Mouse (Mus musculus) CH12F3 (cell line): ENCODE data around the gene Miga1.

Experiments used
- in situ Hi-C: fragments of 300-500 bp; cut with MboI; formaldehyde crosslinking; loops from 2 replicates; pipeline ENCODE4 v1.14.3; 2020; ENCODE audit warnings: low sequenced_read_pairs

Gene Miga1

DNA sequence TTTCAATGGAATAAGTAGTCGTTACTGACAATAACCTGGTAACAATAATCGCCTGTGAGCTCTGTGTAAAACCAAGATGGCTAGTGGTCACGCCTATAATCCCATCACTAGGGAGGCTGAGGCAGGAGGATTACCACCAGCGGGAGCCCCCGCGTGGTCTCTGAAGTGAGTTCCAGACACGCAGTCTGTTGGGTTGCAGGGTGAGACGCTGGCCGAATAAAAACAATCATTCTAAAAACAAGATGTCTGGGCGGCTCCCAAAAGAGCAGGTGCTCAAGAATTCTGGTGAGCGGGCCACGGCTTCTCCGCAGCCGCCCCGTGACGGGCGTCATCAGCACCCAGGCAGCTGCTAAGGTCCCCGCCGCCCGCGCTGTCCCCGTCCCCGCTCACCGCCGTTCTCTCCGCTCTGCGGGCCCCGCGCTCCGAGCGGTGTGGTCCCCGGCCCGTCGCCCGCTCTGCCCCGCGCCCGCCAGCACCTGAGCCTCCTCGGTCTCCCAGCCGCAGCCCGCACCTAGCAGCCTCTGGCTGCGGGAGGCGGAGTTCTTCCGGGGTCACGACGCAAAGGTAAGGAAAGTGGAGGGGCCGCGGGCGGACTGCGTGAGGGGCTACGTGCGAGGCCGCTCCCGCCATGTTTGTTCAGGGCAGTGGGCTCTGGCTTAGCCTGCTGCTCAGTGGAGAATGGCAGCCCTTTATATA lies at the start of gene Miga1:
TSS of gene Miga1 (minus strand) at position 546 of the 696 bp plus-strand sequence.
- in situ Hi-C loops: no loop called here

DNA sequence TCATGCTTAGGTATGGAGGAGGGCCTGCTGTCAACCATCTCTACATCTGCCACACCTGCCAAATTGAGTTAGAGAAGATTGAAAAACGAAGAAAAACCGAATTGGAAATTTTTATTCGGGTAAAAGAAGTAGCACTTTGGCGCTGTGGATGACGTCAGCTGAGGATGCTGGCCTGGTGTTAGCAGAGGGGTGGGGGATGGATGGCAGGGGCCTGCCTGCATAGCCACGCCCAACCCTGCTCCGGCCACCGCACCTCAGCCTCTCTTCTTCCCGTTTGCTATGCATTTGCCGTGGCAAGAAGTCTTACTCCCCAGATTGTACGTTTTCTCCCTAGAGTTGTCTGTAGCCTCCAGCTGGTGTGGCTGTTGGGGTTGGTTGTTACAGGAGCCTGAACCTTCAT lies 43.9 kb upstream of the Miga1 start:
- in situ Hi-C loops: no loop called here

DNA sequence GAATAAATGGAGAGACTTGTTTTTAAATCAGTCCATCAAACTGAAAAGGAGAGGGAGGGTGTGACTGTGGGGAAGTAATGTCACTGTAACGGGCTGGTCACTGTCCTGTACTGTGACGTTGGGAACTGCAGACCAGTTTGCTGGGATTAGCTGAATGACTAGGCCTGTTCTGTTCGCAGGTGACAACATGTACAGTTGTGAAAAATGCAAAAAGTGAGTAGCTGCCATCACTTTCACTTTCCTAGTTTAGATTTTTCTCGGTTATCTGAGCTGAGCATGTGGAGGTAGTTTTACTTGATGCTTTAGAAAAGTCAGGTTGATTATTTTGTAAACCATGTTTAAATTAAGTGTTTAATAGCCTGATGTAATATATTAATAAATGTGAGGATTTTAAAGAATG lies 35.9 kb upstream of the Miga1 start:
- in situ Hi-C loops: no loop called here

DNA sequence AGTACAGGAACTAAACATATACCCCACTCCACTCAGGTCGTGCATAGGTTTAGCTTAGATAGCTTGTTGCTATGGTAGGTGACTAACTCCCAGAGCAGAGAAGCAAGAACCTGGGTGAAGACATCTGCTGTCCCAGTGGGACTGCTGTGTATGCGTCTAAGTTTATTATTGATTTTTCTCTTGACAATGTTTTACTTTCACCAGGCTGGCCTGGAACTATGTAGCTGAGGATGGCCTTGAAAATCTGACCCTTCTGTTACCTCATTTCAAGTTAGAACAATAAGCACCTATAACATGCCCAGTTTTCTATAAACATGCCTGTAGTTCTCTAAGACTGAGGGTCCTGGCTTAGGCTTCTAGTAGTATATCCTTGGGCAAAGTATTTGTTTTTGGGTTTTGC lies 24.0 kb upstream of the Miga1 start:
- in situ Hi-C loops: no loop called here

DNA sequence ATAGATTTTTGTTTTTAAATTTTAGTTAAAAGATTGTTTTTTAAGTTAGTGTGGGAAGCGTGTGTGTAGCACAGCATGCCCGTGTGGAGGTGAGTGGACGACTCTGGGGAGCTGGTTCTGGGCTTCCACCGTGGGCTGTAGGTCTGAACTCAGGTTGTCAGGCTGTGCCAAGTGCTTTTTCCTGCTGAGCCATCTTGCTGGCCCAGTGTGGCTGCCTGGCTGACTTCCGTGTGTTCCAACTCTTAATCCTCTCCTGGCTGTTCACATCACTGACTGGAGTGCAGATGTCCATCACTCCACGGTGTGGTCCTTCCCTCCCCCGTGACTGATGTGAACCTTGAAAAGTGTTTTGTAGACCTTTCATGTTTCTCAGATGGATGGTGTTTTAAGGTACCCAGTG lies 18.9 kb upstream of the Miga1 start:
- in situ Hi-C loops: no loop called here

DNA sequence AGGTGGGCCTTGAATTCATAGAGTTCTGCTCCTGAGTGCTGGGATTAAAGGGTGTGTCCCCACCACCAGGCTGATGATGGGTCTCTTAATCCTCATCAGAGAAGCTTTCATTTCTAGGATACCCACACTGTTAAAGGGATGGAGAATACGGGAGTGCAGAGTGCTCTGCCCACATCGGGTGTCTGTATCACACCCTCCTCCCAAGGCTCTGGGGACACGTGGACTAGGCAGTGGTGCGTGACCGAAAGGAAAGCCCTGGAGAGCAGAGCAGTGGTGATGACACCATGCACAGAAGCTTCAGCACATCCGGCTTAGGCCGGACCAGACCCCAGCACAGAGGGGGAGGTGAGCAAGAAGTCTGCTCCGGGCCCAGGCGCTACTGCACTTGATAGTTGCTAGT lies 16.5 kb upstream of the Miga1 start:
- in situ Hi-C loops: no loop called here

DNA sequence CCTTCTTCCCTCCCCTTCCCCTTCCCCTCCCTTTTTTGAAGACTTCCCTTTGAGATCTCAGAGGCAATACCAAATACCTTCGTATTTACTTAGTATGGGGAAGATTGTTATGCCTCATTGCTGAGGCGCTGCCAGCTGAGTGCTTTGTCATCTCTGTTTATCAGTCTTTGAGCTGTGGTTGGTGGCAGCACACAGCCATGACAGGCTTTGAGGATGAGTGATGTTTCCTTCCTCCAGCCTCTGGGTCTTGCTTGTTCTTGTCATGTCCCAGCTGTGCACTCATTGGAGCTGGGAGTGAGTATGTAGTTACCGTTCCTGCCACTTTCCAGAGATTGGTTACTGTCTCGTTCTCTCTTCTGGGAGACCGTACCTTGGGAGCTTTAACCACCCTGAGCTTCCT lies 15.2 kb upstream of the Miga1 start:
- in situ Hi-C loops: no loop called here

DNA sequence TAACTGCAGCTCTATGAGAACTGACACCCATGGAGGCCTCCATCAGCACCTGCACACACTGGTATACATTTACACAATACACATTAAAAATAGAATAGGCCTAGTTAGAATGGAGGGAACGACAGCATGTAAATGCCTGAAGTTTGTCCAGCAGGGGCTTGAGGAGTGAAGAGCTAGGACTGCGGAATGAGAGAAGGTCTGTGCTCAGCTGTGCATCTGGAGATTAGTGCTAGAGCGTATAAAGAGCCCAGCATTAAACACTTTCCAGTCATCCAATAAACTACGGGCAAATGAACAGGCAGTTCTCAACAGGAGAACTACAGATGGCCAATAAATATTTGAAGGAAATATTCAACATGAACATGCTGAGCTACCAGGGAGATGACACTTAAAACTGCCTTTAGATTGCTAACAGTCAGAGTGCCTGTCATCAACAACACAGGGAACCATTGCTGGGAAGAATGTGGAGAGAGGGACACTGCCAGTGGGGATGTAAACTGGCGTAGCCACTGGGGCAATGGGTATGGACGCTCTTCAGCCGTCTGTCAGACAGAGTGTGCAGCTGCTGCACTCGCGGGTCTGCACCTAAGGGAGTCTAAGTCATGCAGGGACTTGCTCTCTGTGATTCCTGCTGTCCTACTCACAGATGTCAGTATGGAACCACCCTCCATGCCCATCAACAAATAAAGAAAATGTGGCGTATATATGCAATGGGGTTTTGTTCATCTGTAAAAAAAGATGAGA lies 13.4 kb upstream of the Miga1 start:
- in situ Hi-C loops: no loop called here

DNA sequence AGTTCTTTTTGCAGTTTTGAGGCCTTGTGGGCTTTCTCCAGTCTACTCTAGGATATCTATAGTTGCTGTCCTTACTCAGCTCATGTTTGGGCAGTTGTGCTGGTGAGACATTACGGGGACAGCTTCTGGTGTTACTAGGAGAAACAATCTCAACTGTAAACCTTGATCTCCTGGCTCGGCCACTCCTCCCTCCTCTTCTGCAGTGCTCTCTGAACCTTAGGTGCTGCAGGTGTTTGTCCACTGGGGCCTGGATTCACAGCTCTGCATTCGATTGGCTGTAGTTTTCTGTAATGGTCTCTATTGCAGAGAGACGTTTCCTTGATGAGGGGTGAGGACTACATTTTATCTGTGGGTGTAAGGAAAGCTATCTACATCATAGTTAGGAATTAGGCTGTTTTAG lies 12.1 kb upstream of the Miga1 start:
- in situ Hi-C loops: no loop called here

DNA sequence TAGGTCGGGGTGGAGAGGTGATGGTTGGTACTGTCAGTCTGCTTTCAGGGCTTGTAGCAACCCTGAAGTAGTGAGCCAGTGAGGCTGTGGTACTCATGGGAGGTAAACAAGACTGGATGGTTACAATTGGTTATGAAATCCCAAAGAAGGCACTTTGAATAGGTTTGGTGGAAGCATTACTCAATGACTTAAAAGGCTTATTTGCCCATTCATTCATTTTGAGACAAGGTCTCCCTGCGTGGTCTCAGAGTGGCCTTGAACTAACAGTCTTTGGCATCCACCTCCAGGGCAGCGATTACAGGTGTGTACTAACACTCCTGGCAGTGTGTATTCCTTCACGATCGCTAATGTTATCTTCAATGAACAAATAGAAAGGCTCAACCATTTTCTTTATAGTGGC lies 10.8 kb upstream of the Miga1 start:
- in situ Hi-C loops: no loop called here

DNA sequence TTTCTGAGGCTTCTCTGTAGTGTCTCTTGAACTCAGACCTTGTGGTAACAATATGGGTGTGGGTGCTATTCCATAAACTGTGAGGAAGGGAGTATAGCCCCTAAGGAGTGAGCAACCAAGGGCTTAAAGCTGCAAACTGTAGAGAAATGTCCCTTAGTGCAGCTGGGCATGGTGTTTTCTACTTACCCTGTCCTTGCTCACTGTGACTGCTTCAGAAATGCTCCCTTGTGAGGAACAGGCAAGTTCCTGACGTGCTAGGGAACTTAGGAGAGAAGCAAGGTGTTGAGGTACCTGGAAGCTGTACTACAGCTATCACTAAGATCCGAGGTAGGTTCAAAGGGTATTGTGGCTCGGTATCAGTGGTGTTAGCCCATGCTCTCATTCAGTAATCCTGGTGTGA lies 10.2 kb upstream of the Miga1 start:
- in situ Hi-C loops: no loop called here

DNA sequence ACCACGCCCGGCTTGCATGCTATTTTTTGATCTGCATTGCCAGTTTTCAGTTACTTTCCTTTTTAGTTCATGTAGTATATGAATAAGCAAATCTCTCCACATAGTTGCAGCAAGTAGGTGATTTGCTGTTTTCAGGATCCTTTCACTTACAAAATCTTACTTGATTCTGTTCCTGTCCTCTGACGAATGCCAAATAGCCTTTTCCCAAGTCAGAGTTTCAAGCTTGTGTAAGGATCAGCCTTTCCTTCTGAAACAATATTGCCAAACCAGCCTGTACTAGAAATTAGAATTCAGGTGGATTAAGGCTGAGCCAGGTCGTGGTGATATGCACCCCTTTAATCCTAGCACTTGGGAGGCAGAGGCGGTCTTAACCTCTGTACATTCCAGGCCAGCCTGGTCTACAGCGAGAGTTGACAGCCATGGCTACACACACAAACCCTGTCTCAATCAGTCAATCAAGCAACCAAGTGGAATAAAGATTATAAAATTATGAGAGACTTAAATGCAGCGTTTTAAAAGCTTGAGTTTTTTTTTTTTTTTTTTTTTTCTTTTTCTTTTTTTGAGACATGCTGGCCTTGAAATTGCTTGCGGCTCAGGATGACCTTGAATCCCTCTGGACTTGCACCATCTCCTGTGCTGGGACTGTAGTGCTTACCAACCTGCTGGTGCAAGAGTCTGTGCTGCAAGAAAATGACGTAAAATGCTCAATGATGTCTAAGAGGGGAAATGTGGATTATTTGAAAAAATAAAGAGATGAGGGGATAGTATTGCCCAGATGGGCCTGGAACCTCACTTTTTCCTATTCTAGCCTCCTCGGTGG lies 8.0 kb upstream of the Miga1 start:
- in situ Hi-C loops: no loop called here

DNA sequence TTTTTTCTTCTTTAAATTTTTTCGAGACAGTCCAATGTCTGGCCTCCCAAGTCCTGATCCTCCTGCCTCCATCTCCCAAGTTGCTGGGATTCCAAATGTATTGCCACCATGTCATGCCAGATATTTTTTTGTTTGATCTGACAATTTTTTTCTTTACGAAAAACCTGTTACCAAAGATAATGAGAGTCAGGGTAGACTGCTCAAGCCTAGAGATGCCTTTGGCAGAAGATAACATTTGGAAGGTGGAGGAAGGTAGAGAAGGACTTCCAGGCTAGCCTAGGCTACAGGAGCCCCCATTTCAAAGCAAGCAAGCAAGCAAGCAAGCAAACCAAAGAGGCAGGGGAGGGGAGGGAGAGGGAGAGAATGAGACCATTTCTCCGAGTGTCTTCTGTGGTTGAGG lies 7.0 kb upstream of the Miga1 start:
- in situ Hi-C loops: no loop called here

DNA sequence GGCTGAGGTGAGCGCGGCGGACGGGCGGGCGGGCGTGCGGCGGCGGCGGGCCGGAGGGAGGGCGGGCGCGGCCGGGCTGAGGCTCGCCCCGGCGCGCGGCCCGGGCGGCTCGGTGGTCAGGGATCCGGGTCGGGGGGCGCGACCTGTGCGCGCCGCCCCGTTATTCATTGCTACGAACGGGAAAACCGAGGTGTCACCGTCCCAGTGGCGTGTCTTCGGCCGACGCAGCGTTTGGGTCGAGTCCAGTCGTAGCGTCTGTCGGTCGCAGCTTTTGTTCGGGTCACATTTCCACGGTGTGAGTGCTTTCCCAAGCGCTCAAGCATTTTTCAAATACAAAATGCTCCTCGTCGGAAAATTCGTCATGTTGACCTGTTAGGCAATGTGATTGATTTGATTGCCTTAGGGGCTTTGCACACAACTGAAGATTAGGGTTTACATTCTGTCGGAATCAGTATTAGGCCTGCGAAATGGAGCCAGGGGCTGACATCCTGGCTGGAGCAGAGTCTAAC lies 6.5 kb upstream of the Miga1 start:
- in situ Hi-C loops: no loop called here

DNA sequence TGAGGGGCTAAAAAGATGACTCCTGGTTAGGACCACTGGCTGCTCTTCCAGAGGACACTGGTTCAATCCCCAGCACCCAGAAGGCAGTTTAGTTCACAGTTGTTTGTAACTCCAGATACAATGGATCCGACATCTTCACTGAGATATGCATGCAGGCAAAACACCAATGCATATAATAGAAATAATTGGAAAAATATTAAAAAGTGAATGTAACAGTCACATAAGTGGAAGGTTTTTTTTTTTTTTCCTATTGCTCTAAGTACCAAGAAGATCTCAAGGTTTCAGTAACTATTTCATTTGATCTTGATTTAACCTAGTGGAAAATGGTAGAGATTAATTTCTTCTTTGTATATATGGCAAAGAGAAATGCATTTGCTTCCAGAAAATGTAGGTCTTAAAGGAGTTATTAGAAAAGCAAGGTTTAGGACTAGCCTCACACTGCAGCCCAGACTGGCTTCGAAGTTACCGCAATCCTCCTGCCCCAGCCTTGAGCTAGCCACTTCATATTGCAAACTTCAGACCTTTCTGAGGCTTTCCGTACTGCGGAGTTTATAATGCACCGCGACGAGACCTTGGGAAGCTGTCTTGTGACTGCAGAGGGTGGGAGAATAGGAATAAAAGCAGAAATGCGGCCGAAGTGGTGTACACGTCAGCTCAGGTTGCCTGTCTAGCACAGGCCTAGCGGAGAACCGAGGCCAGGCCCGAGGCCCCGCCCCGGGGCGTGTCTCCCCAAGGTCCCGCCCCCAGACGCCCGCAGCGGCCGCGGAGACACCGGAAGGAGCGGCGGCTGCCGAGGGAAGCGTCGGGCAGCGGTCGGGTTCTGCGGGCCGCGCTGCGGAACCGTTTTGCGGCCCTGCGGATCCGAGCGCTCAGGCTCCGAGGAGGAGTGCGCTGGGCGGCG lies 5.8 kb upstream of the Miga1 start, which contains the start of gene Usp33:
TSS of gene Usp33 (plus strand) at position 747 of the 901 bp plus-strand sequence.
- in situ Hi-C loops: no loop called here

DNA sequence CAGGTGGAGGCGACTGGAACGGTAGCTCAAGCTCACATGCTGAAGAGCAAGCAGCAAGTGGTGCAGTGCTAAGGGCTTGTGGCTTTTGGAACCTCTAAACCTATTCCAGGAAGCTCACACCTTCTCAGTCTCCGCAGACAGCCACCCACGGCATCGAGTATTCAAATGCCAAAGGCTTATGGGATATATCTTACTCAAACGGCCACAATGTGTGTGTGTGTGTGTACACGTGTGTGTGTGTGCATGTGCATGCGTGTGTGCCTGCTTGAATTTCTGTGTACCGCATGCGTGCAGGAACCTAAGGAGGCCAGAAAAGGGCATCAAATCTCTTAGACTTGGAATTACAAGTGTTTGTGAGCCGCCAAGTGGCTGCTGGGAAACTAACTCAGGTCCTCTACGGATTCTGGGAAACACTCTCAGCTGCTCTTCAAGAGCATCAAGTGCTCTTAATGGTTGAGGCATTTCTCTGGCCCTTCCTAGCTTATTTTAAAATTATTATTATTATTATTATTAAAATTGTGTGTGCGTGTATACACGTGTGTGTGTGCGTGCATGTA lies 2.8 kb upstream of the Miga1 start:
- in situ Hi-C loops: no loop called here

DNA sequence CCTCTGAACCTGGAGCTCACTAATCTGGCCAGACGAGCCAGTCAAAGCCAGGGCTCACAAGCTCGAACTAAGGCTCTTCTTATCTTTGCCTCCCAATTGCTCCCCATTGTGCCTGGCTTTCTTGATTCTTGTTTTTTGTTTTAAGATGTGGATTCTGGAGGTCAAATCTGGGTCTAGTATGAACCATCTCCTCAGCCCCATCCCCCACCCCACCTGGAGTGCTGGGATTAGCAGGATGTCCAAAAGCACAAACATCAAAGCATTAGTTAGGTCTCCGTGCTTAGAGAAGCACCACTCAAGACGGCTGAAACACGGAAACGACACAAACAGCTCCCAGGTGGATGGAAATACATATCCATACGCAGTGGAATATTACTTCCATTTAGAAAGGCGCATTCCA lies 4.1 kb downstream of the Miga1 start:
- in situ Hi-C loops: no loop called here

DNA sequence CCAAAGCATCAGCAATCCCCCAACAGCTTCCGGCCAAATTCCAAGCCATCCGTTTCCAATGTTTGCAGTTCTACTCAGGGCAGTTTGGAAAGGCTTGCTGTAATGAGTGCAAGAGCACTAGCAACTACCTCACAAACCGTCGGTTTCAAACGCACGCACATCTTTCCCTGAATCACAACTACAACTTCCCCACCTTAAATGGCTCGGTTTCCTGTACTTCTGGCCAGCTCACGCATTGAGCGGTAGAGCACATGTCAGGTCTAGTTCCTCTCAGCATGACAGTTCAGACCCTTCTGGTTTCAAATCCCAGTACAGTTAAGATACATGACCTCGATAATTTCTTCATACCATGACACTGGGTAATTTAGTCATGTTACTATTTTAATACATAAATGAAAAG lies 6.6 kb downstream of the Miga1 start:
- in situ Hi-C loops: no loop called here

DNA sequence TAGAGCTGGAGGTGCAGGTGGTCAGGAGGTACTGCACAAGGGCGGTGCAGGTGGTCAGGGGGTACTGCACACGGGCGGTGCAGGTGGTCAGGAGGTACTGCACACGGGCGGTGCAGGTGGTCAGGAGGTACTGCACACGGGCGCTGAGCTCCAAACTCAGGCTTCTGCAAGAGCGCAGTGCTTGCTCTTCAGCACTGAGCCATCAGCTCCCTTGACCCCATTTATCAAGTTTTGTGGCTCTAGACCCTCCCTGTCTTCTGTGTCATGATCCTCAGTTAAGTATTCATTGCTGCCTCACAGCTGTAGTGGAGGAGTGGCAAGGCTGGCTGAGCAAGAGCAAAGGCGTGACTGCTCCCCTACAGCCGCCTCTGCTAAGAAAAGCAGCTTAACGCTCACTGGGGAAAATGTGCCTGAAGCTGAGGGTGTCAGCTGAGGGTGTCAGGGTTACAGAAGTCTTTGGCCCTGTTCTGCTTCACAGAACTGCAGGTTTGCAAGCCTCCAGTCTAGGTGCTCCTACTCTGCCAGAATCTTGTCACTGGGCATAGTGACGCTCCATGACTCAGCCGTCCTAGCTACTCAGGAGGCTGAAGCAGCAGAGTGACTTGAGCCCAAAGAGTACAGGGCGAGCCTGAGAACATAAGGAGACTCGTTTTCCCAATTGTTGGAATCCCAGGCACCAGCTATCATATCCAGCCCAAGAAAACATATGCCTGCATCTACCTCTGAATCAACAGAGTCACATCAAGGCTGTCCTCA lies 7.5 kb downstream of the Miga1 start:
- in situ Hi-C loops: no loop called here

DNA sequence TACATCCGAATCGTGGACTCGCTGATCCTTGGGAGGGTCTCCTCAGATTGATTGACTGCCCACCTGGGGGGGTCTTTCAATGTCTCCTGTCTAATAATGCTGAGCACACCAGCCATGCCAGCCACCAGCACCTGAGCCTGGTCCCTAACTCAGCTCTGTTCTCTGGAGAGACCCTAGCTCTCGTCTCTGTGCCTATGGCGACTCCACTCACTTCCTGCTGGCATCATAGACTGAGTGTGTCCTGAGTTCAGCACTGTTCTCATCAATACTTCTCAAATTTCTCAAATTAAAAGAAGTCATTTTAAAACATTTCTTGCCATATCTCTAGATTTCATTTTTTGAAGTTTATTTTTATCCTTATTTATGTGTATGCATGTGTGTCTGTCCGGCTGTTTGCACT lies 8.1 kb downstream of the Miga1 start:
- in situ Hi-C loops: no loop called here
